Mouse (Mus musculus): ENCODE data around the gene Fosl1. TPM values are rescaled to one million over a fixed set of nuclear protein-coding genes. Genes with fewer than 3 reads are reported as not detected.

Fosl1 gene
- total RNA-seq, 1 experiment = 3.0 TPM

DNA sequence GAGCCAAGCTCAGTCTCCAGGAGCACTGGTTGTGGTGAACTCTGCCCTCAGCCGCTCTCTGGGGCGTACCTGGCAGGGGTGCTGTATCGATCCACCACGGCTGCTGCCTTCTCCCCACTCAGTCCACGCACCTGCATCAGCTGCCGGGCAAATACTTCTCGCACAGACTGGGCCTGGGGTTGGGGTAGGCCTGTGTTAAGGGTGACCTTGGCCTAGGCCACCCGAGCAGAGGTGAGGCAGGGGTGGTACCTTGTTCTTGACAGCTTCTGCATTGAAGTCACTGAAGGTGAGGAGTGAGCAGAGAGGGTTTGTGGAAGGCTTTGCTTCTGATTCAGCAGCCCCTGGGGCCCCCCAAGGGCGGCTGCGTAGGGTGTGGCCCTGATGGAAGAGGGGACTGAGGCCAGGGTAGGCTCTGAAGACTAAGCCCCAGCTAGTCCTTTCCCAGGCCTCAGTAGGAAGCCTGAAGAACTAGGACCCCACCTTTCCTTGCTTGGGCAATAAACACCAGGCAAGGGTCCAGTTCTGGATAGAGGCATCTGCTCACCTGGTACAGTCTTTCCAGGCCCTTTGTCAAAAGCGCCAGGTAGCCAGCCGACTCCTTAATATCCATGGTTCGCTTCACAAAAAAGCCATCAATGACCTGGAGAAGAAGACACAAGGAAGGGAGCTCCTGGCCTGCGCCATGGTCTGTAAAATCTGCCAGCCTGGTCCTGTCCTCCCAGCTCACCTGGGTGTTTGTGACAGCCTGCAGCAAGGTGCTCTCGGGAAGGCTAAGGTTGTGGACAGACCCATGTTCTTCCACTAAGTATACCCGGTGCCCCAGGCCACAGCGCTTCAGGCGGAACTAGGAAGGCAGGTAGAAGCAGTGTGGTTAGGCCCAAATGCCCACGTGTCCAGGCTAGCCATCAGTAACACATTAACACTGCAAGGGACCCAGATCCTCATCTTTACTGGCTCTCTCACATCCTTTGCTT lies 36.3 kb downstream of the Fosl1 start:
- no peak for TF ChIP-seq ZNF384 (IDR thresholded peaks at IDR 0.05; ENCODE audit: low read depth, low read length)
- in situ Hi-C loops (cut with MboI; ENCODE audit: low sequenced_read_pairs in 2 of 2, unreplicated experiment in 2 of 2) = no loop called here
- Histone ChIP-seq H3K4me1 (ENCODE audit: control insufficient read depth in 2 of 2, insufficient read depth in 2 of 2, low read length in 2 of 2, poor library complexity in 1 of 2) (peaks cover 2 to 4% of the 10 kb centered on the region in 2 experiments; a peak in 1 of 4 replicates), H3K36me3 (ENCODE audit: control insufficient read depth, insufficient read depth, low read length, poor library complexity, severe bottlenecking) (peaks cover 32% of the 10 kb centered on the region), H3K9me3 (ENCODE audit: control insufficient read depth, insufficient read depth, low read depth, low read length) (no peaks in the 10 kb centered on the region), H3K4me3 (ENCODE audit: insufficient read depth in 1 of 2, low read depth in 1 of 2, low read length in 2 of 2, poor library complexity in 1 of 2, severe bottlenecking in 1 of 2) (no peak overlapping the region), H3K27ac (ENCODE audit: insufficient read depth, low read depth, low read length, poor library complexity, severe bottlenecking) (no peak overlapping the region), H3K9ac (ENCODE audit: insufficient read depth, low read depth, low read length, poor library complexity, severe bottlenecking) (no peak overlapping the region)
- DNase-seq (ENCODE audit: low read depth, low spot score) = no peak

DNA sequence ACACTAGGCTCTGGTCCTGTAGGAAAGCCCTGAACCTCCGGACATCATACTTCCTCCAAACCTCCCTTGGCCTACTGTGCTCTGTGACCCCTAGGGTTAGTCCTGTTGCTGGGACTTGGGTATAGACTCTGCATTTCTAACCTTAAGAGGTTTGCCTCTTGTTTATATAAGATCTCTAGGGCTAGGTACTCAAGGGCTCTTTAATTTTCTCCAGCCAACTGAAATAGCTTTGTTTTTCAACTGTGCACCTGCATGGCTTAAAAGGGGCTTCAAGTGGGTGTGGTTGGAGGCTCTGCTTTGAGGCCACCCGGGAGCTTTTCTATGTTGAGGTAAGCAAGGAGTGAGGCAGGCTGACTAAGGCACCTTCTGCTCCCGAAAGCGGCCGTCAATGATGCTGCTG lies 37.1 kb downstream of the Fosl1 start:
- Histone ChIP-seq H3K9ac (ENCODE audit: insufficient read depth, low read depth, low read length, poor library complexity, severe bottlenecking) (no peak overlapping the region), H3K4me1 (ENCODE audit: control insufficient read depth in 2 of 2, insufficient read depth in 2 of 2, low read length in 2 of 2, poor library complexity in 1 of 2) (peaks cover 2 to 5% of the 10 kb centered on the region in 2 experiments; a peak in 1 of 4 replicates), H3K27ac (ENCODE audit: insufficient read depth, low read depth, low read length, poor library complexity, severe bottlenecking) (no peak overlapping the region), H3K36me3 (ENCODE audit: control insufficient read depth, insufficient read depth, low read length, poor library complexity, severe bottlenecking) (peaks cover 32% of the 10 kb centered on the region), H3K4me3 (ENCODE audit: insufficient read depth in 1 of 2, low read depth in 1 of 2, low read length in 2 of 2, poor library complexity in 1 of 2, severe bottlenecking in 1 of 2) (no peak overlapping the region), H3K9me3 (ENCODE audit: control insufficient read depth, insufficient read depth, low read depth, low read length) (no peaks in the 10 kb centered on the region)
- no peak for TF ChIP-seq HCFC1 (IDR thresholded peaks at IDR 0.05; ENCODE audit: borderline replicate concordance, insufficient read depth, low read length)
- no peak for DNase-seq (ENCODE audit: low read depth, low spot score)
- in situ Hi-C loops (cut with MboI; ENCODE audit: low sequenced_read_pairs in 2 of 2, unreplicated experiment in 2 of 2) = no loop called here

- Histone ChIP-seq H3K9ac (ENCODE audit: insufficient read depth, low read depth, low read length, poor library complexity, severe bottlenecking) (no peak overlapping the region), H3K36me3 (ENCODE audit: control insufficient read depth, insufficient read depth, low read length, poor library complexity, severe bottlenecking) (peaks cover 32% of the 10 kb centered on the region), H3K9me3 (ENCODE audit: control insufficient read depth, insufficient read depth, low read depth, low read length) (no peaks in the 10 kb centered on the region), H3K27ac (ENCODE audit: insufficient read depth, low read depth, low read length, poor library complexity, severe bottlenecking) (no peak overlapping the region), H3K4me1 (ENCODE audit: control insufficient read depth in 2 of 2, insufficient read depth in 2 of 2, low read length in 2 of 2, poor library complexity in 1 of 2) (peaks cover 2 to 5% of the 10 kb centered on the region in 2 experiments; a peak in 1 of 4 replicates), H3K4me3 (ENCODE audit: insufficient read depth in 1 of 2, low read depth in 1 of 2, low read length in 2 of 2, poor library complexity in 1 of 2, severe bottlenecking in 1 of 2) (no peak overlapping the region)
- TF ChIP-seq HCFC1 (IDR thresholded peaks at IDR 0.05; ENCODE audit: borderline replicate concordance, insufficient read depth, low read length) (no peak), ZC3H11A (IDR thresholded peaks at IDR 0.05; ENCODE audit: borderline replicate concordance, low read depth, low read length) (no peak), CHD2 (IDR thresholded peaks at IDR 0.05; ENCODE audit: low read depth, low read length) (no peak), ZNF384 (IDR thresholded peaks at IDR 0.05; ENCODE audit: low read depth, low read length) (no peak), MAFK (IDR thresholded peaks at IDR 0.05; ENCODE audit: insufficient read depth, low read depth, low read length) (no peak)
- DNase-seq (ENCODE audit: low read depth, low spot score) = no peak
- in situ Hi-C loops (cut with MboI; ENCODE audit: low sequenced_read_pairs in 2 of 2, unreplicated experiment in 2 of 2) = no loop called here
Observed at GRCm38 (mm10) chr19:5485371-5485770, 38.0 kb downstream of the Fosl1 start.

DNA sequence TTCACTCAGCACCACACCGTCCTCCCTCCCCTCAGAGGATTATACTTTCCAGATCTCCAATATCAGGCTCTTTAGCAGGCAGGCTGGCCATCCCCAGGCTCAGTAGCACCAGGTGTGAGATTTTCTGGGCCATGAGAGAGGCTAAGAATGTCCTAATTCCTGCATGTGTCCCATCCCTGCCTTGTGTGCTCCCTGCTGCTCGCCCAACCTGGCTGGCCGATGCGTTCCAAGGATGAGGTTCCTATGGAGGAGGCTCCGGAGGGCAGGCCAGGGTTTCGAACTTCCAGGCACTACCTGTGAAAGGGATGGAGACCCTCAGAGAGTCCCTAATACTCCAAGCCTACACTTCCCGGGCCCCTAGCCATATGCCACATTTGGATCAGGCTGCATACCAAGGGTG lies 38.5 kb downstream of the Fosl1 start:
- Histone ChIP-seq H3K9me3 (ENCODE audit: control insufficient read depth, insufficient read depth, low read depth, low read length) (no peaks in the 10 kb centered on the region), H3K36me3 (ENCODE audit: control insufficient read depth, insufficient read depth, low read length, poor library complexity, severe bottlenecking) (peaks cover 32% of the 10 kb centered on the region), H3K27ac (ENCODE audit: insufficient read depth, low read depth, low read length, poor library complexity, severe bottlenecking) (no peak overlapping the region), H3K9ac (ENCODE audit: insufficient read depth, low read depth, low read length, poor library complexity, severe bottlenecking) (no peak overlapping the region), H3K4me1 (ENCODE audit: control insufficient read depth in 2 of 2, insufficient read depth in 2 of 2, low read length in 2 of 2, poor library complexity in 1 of 2) (peaks cover 2 to 5% of the 10 kb centered on the region in 2 experiments; a peak in 1 of 4 replicates), H3K4me3 (ENCODE audit: insufficient read depth in 1 of 2, low read depth in 1 of 2, low read length in 2 of 2, poor library complexity in 1 of 2, severe bottlenecking in 1 of 2) (no peak overlapping the region)
- in situ Hi-C loops (cut with MboI; ENCODE audit: low sequenced_read_pairs in 2 of 2, unreplicated experiment in 2 of 2) = no loop called here
- no peak for DNase-seq (ENCODE audit: low read depth, low spot score)
- TF ChIP-seq MAFK (IDR thresholded peaks at IDR 0.05; ENCODE audit: insufficient read depth, low read depth, low read length) (no peak), ZC3H11A (IDR thresholded peaks at IDR 0.05; ENCODE audit: borderline replicate concordance, low read depth, low read length) (no peak)

DNA sequence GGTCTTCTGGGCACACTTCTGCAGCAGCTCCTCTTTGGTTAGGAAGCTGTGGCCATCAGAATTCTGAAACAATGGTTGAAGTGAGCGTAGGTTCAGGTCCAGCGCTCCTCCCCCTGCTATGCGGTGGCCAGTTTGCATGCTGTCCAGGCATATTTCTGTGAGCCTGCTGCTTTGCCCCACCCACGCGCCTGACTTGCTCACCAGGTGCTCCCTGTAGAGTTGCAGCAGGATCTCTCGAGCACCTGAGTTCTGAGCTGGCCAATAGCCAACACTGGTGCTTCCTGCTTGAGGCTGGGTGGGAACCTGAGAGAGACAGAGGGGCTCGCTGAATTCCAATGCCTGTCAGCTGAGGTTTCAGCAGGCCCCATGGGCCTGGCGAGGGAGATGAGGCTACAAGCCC lies 38.9 kb downstream of the Fosl1 start:
- in situ Hi-C loops (cut with MboI; ENCODE audit: low sequenced_read_pairs in 2 of 2, unreplicated experiment in 2 of 2) = no loop called here
- Histone ChIP-seq H3K4me3 (ENCODE audit: insufficient read depth in 1 of 2, low read depth in 1 of 2, low read length in 2 of 2, poor library complexity in 1 of 2, severe bottlenecking in 1 of 2) (no peak overlapping the region), H3K9me3 (ENCODE audit: control insufficient read depth, insufficient read depth, low read depth, low read length) (no peaks in the 10 kb centered on the region), H3K4me1 (ENCODE audit: control insufficient read depth in 2 of 2, insufficient read depth in 2 of 2, low read length in 2 of 2, poor library complexity in 1 of 2) (peaks cover 2 to 5% of the 10 kb centered on the region in 2 experiments; a peak in 1 of 4 replicates), H3K9ac (ENCODE audit: insufficient read depth, low read depth, low read length, poor library complexity, severe bottlenecking) (no peak overlapping the region), H3K36me3 (ENCODE audit: control insufficient read depth, insufficient read depth, low read length, poor library complexity, severe bottlenecking) (peaks cover 32% of the 10 kb centered on the region), H3K27ac (ENCODE audit: insufficient read depth, low read depth, low read length, poor library complexity, severe bottlenecking) (no peak overlapping the region)
- TF ChIP-seq ZNF384 (IDR thresholded peaks at IDR 0.05; ENCODE audit: low read depth, low read length) = no peak
- no peak for TF ChIP-seq ZC3H11A (IDR thresholded peaks at IDR 0.05; ENCODE audit: borderline replicate concordance, low read depth, low read length)
- no peak for TF ChIP-seq HCFC1 (IDR thresholded peaks at IDR 0.05; ENCODE audit: borderline replicate concordance, insufficient read depth, low read length)
- TF ChIP-seq CHD2 (IDR thresholded peaks at IDR 0.05; ENCODE audit: low read depth, low read length) = no peak
- no peak for TF ChIP-seq MAFK (IDR thresholded peaks at IDR 0.05; ENCODE audit: insufficient read depth, low read depth, low read length)
- no peak for DNase-seq (ENCODE audit: low read depth, low spot score)

Measured in ES-E14 (cell line).